In genomic region chr3:144332353-144332752, GRCm38 (mm10) we compare ENCODE assay signal across 12 mouse cellular contexts.
A peak's percentile ranks its signal among the peaks of the same experiment; 100 is the strongest.
DNase-seq lines count a peak whose midpoint lies in the region; ATAC-seq and TF ChIP-seq lines count a peak whose summit lies in the region.
"Had no signal": no experiment of that assay in that cellular context is flagged by ENCODE, and none has a peak within 500 bp of the region (broad histone marks: within the 10 kb centered on the region; RNA-seq: fewer than 3 reads in every experiment).

No protein-coding gene starts in this region.

- peak; percentile 80 for ATAC-seq in hindbrain, embryonic 11.5 days (ENCODE audit: low FRiP score)
- ATAC-seq in midbrain, embryonic 16.5 days, result peak; percentile 47; the same call in 1 of the 2 replicates
- ATAC-seq in intestine, postnatal 0 days, result no peak

- no peak for TF ChIP-seq CTCF in intestine, postnatal 0 days (IDR thresholded peaks at IDR 0.05; ENCODE audit: low read depth)

- no peak overlapping the region for H3K4me2 ChIP-seq in hindbrain, embryonic 11.5 days (replicated peaks; ENCODE audit: low read depth, low read length)
- H3K4me2 ChIP-seq in midbrain, embryonic 16.5 days (ENCODE audit: low read length), result no peak overlapping the region
- H3K4me2 ChIP-seq in intestine, postnatal 0 days (replicated peaks; ENCODE audit: low read depth), result no peak overlapping the region
- H3K4me2 ChIP-seq: lung, embryonic 15.5 days; stomach, embryonic 15.5 days had no signal

- no peak overlapping the region for H3K4me3 ChIP-seq in hindbrain, embryonic 11.5 days (ENCODE audit: low read depth, low read length)
- H3K4me3 ChIP-seq in midbrain, embryonic 16.5 days (ENCODE audit: low read depth, low read length), result no peak overlapping the region
- H3K4me3 ChIP-seq in intestine, postnatal 0 days (ENCODE audit: low read depth, low read length), result no peak overlapping the region
- H3K4me3 ChIP-seq: lung, embryonic 15.5 days; stomach, embryonic 15.5 days had no signal

- no peaks in the 10 kb centered on the region for H3K9me3 ChIP-seq in hindbrain, embryonic 11.5 days (ENCODE audit: control insufficient read depth, low read length)
- no peaks in the 10 kb centered on the region for H3K9me3 ChIP-seq in midbrain, embryonic 16.5 days (replicated peaks; ENCODE audit: control insufficient read depth, low read length, poor library complexity, severe bottlenecking)
- no peaks in the 10 kb centered on the region for H3K9me3 ChIP-seq in intestine, postnatal 0 days (ENCODE audit: control insufficient read depth)
- H3K9me3 ChIP-seq: lung, embryonic 15.5 days; stomach, embryonic 15.5 days had no signal

- 7% methylated on average over 5 of the region's 5 CpGs for WGBS in hindbrain, embryonic 11.5 days
- 5% methylated on average over 5 of the region's 5 CpGs for WGBS in midbrain, embryonic 16.5 days
- 28% methylated on average over 5 of the region's 5 CpGs for WGBS in intestine, postnatal 0 days

- no peaks in the 10 kb centered on the region for H3K36me3 ChIP-seq in hindbrain, embryonic 11.5 days (ENCODE audit: control insufficient read depth, insufficient read depth, low read length)
- H3K36me3 ChIP-seq in midbrain, embryonic 16.5 days (ENCODE audit: control insufficient read depth, insufficient read depth, low read length), result no peaks in the 10 kb centered on the region
- no peaks in the 10 kb centered on the region for H3K36me3 ChIP-seq in intestine, postnatal 0 days (ENCODE audit: control insufficient read depth, insufficient read depth)
- H3K36me3 ChIP-seq: lung, embryonic 15.5 days; stomach, embryonic 15.5 days had no signal

- DNase-seq in ZHBTc4 (ENCODE audit: low read depth, low spot score), result peak; percentile 21
- peak; percentile 12 to 42 for DNase-seq in adrenal gland, postnatal 36 days
- DNase-seq in hindbrain, embryonic 11.5 days (ENCODE audit: low spot score), result peak; percentile 47
- DNase-seq in kidney, postnatal 36 days, result no peak
- no peak for DNase-seq in layer of hippocampus, postnatal 36 days
- DNase-seq: cerebellum, postnatal 10 days; kidney, adult 18-20 months; liver had no signal

- H3K4me1 ChIP-seq in hindbrain, embryonic 11.5 days (replicated peaks; ENCODE audit: control insufficient read depth, insufficient read depth, low read length), result no peaks in the 10 kb centered on the region
- 0 out of 2 replicates have a peak, but pooled peaks cover 3% of the 10 kb centered on the region for H3K4me1 ChIP-seq in midbrain, embryonic 16.5 days (ENCODE audit: control insufficient read depth, insufficient read depth, low read length)
- H3K4me1 ChIP-seq in intestine, postnatal 0 days (replicated peaks; ENCODE audit: control insufficient read depth, insufficient read depth, low read length), result no peaks in the 10 kb centered on the region
- H3K4me1 ChIP-seq: lung, embryonic 15.5 days; stomach, embryonic 15.5 days had no signal

- H3K27me3 ChIP-seq in hindbrain, embryonic 11.5 days (ENCODE audit: control insufficient read depth, insufficient read depth, low read length), result no peaks in the 10 kb centered on the region
- no peaks in the 10 kb centered on the region for H3K27me3 ChIP-seq in midbrain, embryonic 16.5 days (ENCODE audit: control insufficient read depth, insufficient read depth, low read depth, low read length)
- H3K27me3 ChIP-seq in intestine, postnatal 0 days (replicated peaks; ENCODE audit: control insufficient read depth, insufficient read depth, low read length), result no peaks in the 10 kb centered on the region
- H3K27me3 ChIP-seq: lung, embryonic 15.5 days; stomach, embryonic 15.5 days had no signal

- H3K9ac ChIP-seq in hindbrain, embryonic 11.5 days (ENCODE audit: low read depth, low read length), result no peak overlapping the region
- H3K9ac ChIP-seq in midbrain, embryonic 16.5 days (ENCODE audit: low read depth, low read length), result no peak overlapping the region
- H3K9ac ChIP-seq in intestine, postnatal 0 days (ENCODE audit: low read depth, low read length), result no peak overlapping the region
- H3K9ac ChIP-seq: lung, embryonic 15.5 days; stomach, embryonic 15.5 days had no signal

- H3K27ac ChIP-seq in hindbrain, embryonic 11.5 days (ENCODE audit: low read depth, low read length), result 0 out of 2 replicates have a peak overlapping the region, but pooled peaks have one; percentile 30
- no peak overlapping the region for H3K27ac ChIP-seq in midbrain, embryonic 16.5 days (ENCODE audit: low read length)
- H3K27ac ChIP-seq in intestine, postnatal 0 days (ENCODE audit: low read depth, low read length), result no peak overlapping the region
- H3K27ac ChIP-seq: lung, embryonic 15.5 days; stomach, embryonic 15.5 days had no signal

Comparison
In these comparisons a context has a peak if more than half of its experiments do, and no peak if none do; other contexts are left out.
1. DNase-seq: peak in ZHBTc4 (single experiment), adrenal gland, postnatal 36 days (2 of 2) and hindbrain, embryonic 11.5 days (single experiment); none in kidney, postnatal 36 days (0 of 2) and layer of hippocampus, postnatal 36 days (0 of 2).